Mouse (Mus musculus): ENCODE data around the gene Iqgap1. TPM values are rescaled to one million over a fixed set of nuclear protein-coding genes. Genes with fewer than 3 reads are reported as not detected.

Iqgap1 gene
- polyA plus RNA-seq, 1 experiment from 2014 or later: 21.7 TPM

DNA sequence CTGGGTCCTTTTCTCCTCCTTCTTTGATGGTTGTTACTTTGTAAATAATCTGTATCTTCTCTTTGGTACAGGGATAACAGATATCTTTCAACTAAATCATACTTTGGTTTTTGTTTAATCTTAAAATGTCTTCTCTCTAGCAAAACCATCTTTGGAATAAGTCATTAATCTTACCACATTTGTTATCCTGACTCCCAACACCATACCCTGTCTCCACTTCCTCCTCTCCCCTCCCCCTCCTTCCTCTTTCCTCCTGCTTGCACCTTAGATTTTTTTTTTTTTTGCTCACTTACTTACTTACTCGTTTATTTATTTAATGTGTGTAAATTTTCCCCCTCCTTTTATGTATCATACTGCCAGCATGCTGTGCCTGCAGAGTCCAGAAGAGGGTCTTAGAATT is 129.4 kb downstream of the Iqgap1 start:
- no peak overlapping the region for H3K4me3 ChIP-seq (replicated peaks)
- H3K9me3 ChIP-seq: no peaks in the 10 kb centered on the region
- ATAC-seq: no peak
- WGBS: 71% methylated on average over 1 of the region's 1 CpGs
- H3K4me2 ChIP-seq (replicated peaks): no peak overlapping the region
- no peaks in the 10 kb centered on the region for H3K27me3 ChIP-seq
- H3K27ac ChIP-seq: no peak overlapping the region
- no peaks in the 10 kb centered on the region for H3K4me1 ChIP-seq (replicated peaks)
- H3K36me3 ChIP-seq: no peaks in the 10 kb centered on the region
- H3K9ac ChIP-seq (replicated peaks): no peak overlapping the region

DNA sequence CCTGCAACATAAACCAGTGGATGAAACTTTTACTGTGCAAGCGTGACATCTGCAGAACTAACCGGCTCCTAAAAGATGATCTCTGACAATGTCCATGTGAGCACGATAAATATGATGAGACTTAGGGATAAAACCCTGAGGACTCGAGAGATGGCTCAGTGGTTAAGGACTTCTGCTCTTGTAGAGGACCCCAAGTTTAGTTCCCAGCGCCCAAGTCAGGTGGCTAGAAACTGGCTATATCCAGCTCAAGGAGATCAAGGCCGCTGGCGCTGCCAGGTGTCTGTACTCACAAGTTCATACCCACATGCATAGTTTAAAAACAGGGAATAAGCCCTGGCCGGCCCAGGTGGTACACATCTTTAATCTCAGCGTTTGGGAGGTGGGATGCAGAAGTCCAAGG is 133.3 kb downstream of the Iqgap1 start:
- Histone ChIP-seq H3K27ac (no peak overlapping the region), H3K9ac (replicated peaks) (no peak overlapping the region), H3K27me3 (no peaks in the 10 kb centered on the region), H3K4me2 (replicated peaks) (no peak overlapping the region), H3K4me3 (replicated peaks) (no peak overlapping the region), H3K36me3 (no peaks in the 10 kb centered on the region), H3K9me3 (no peaks in the 10 kb centered on the region), H3K4me1 (replicated peaks) (peaks cover 13% of the 10 kb centered on the region)
- no peak for ATAC-seq
- 93% methylated on average over 9 of the region's 9 CpGs for WGBS

DNA sequence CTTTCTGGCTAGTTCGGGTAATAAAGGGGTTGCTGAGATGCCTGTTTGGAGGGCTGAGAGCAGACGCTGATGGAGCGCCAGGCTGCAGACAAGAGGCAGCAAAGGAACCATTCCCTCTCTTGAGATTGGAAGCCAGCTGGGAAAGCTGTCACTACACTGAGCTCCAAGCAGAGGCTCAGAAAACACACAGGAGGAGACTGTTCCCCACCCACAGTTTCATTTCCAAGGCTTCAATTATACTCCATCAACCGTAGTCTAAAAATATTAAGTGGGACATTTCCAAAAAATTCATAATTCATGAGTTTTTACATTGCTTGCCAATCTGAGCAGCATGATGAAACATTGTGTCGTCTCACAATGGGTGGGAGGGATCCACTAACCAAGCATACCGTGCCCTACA is 134.6 kb downstream of the Iqgap1 start:
- Histone ChIP-seq H3K9me3 (no peaks in the 10 kb centered on the region), H3K36me3 (no peaks in the 10 kb centered on the region), H3K4me2 (replicated peaks) (no peak overlapping the region), H3K4me3 (replicated peaks) (no peak overlapping the region), H3K4me1 (replicated peaks) (peaks cover 23% of the 10 kb centered on the region), H3K9ac (replicated peaks) (no peak overlapping the region), H3K27ac (no peak overlapping the region), H3K27me3 (no peaks in the 10 kb centered on the region)
- WGBS: 57% methylated on average over 6 of the region's 6 CpGs
- ATAC-seq: no peak

DNA sequence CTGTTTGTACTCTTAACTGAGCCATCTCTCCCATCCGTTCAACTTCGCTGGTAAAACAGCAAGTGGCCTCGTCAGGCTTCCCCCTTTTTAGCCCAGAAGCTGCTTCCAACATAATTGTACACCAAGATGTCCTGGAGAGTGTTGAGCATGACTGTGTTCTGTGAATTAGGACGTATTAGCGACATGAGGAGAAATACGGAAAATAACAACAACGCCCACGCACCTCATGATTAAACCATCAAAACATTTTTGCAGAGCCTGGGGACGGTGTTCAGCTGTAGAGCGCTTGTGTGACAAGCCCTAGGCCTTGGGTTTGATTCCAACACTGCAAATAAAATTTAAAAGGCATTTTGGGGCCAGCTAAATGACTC is 136.6 kb downstream of the Iqgap1 start:
- H3K9ac ChIP-seq (replicated peaks): peak overlapping the region; percentile 89
- H3K27ac ChIP-seq: peak overlapping the region; percentile 96
- H3K36me3 ChIP-seq: no peaks in the 10 kb centered on the region
- peaks cover 23% of the 10 kb centered on the region for H3K4me1 ChIP-seq (replicated peaks)
- H3K4me3 ChIP-seq (replicated peaks): peak overlapping the region; percentile 85
- H3K9me3 ChIP-seq: no peaks in the 10 kb centered on the region
- peak; percentile 16; the same call in 1 of the 2 replicates for ATAC-seq
- H3K27me3 ChIP-seq: no peaks in the 10 kb centered on the region
- peak overlapping the region; percentile 65 for H3K4me2 ChIP-seq (replicated peaks)
- WGBS: 18% methylated on average over 10 of the region's 10 CpGs

DNA sequence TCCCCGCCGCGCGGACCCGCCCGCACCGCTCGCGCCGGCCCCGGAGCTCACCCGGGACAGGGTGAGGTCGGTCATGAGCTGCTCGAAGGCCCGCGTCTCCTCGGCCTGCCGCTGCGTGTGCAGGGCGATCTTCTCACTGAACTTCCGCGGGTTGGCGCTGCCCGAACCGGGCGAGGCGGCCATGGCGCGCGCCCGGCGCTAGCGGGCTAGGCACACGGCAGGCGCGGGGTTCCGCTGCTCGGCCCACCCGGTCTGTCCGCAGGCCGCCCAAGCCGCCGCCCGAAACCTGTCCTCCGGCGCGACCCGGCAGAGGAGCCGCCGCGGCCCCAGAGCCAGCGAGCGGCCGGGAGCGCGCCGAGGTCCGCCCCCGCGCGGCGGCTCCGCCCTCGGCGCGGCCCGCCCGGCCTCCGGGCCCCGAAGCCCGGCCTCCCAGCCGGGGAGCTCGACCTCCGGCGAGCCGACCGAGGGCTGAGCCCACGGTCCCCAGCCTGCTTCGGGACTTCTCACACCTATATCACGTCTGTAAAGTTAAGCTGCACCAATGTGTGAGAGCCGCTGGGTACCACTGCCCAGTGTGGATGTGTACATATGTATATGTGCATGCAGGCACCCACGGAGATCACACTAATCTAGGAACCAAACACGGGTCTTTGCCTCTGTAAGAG is 137.1 kb downstream of the Iqgap1 start, which contains the start of gene Crtc3:
Gene Crtc3 (minus strand): TSS at position 322 of the 665 bp plus-strand sequence.
- Histone ChIP-seq H3K9me3 (no peaks in the 10 kb centered on the region), H3K4me2 (replicated peaks) (peak within 1 kb of the TSS; percentile 65), H3K9ac (replicated peaks) (peak within 1 kb of the TSS; percentile 89), H3K27me3 (no peaks in the 10 kb centered on the region), H3K4me1 (replicated peaks) (peaks cover 23% of the 10 kb centered on the region), H3K27ac (peak within 1 kb of the TSS; percentile 96), H3K4me3 (replicated peaks) (peak within 1 kb of the TSS; percentile 85), H3K36me3 (no peaks in the 10 kb centered on the region)
- WGBS: under 1% methylated on average over 60 of the region's 83 CpGs
- peak; percentile 91 for ATAC-seq

DNA sequence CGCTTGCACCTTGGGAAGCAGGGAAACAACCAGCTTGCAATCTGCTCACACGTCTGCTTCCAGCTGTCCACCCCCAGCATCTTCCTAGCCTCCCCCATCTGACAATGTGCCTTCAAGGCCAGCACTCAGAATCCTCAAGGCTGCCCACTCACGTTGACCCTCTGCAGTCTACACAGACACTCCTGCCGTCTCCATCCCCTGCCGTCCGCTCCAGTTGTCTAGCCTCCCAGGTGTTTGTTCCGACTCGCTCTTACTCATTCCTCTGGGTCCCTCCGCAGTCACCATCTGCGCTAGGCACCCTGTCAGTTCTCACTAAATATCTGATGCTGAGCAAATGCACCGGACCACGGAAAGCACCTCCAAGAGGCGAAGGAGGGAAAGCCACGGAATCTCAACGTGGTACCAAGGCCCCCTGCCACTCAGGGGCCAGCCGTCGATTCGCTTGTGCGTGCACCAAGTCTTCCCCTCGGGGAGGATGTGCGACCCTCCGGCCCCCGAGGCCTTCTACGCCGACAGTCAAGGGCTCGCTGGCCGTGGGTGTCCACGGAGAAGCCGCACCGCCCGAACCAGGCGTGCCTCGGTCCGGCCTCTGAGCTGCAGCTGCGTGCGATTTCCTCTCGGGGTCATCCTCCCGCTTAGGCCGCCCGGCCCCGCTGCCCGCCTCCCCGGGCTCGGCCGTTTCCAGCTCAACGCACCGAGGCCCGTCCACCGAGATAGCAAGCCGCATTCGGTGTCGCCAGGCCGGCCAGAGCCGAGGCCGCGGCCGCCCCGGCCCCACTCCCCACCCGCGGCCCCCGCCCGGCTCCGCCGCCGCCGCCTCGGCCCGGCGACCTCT is 137.8 kb downstream of the Iqgap1 start:
- peak; percentile 67 for ATAC-seq
- Histone ChIP-seq H3K4me1 (replicated peaks) (peaks cover 23% of the 10 kb centered on the region), H3K27ac (peak overlapping the region; percentile 96), H3K9ac (replicated peaks) (peak overlapping the region; percentile 89), H3K9me3 (no peaks in the 10 kb centered on the region), H3K4me2 (replicated peaks) (peak overlapping the region; percentile 65), H3K4me3 (replicated peaks) (peak overlapping the region; percentile 85), H3K27me3 (no peaks in the 10 kb centered on the region), H3K36me3 (no peaks in the 10 kb centered on the region)
- under 1% methylated on average over 56 of the region's 69 CpGs for WGBS

DNA sequence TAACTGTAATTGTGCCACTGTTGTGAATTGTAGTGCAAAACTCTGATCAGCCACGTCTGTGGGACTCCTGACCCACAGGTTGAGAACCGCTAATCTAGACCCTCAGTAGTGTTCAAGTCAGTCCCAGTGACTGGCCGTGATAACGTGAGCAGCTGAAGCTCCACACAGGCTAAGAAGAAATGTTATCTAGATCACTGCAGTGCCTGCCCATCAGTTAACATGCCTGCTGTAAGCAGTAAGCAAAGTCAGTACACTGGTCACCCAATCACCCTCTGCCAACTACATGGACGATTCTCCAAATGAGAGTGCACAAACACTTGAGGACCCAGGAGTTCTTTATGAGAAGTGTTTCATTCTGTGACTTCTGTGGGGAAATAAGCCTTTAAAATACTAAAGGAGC is 140.1 kb downstream of the Iqgap1 start:
- Histone ChIP-seq H3K9me3 (no peaks in the 10 kb centered on the region), H3K4me2 (replicated peaks) (no peak overlapping the region), H3K27me3 (no peaks in the 10 kb centered on the region), H3K9ac (replicated peaks) (no peak overlapping the region), H3K4me3 (replicated peaks) (no peak overlapping the region), H3K27ac (no peak overlapping the region), H3K4me1 (replicated peaks) (peaks cover 26% of the 10 kb centered on the region), H3K36me3 (no peaks in the 10 kb centered on the region)
- no peak for ATAC-seq
- WGBS: 88% methylated on average over 5 of the region's 5 CpGs

DNA sequence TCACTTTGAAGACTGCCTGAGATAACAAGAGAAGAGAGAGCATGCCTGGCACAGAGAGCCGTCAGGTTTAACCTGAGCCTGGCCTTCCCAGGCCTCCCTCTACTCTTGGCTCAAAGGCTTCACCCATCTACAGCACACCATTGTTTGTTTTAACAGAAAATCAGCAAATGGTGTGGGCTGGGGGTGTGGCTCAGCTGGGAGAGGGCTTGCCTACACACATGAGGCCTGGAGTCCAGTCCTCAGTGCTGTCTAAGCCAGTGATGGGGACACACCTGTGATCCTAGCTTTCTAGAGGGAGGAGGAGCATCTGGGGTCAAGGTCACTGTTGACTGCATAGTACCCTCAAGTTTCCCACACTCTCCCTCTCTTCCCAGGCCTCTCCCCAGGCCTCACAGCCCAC is 143.1 kb downstream of the Iqgap1 start:
- Histone ChIP-seq H3K9me3 (no peaks in the 10 kb centered on the region), H3K4me1 (replicated peaks) (peaks cover 21% of the 10 kb centered on the region), H3K27ac (no peak overlapping the region), H3K4me2 (replicated peaks) (no peak overlapping the region), H3K4me3 (replicated peaks) (no peak overlapping the region), H3K36me3 (no peaks in the 10 kb centered on the region), H3K27me3 (no peaks in the 10 kb centered on the region), H3K9ac (replicated peaks) (no peak overlapping the region)
- 0 out of 2 replicates have a peak, but pooled peaks have one; percentile 45 for ATAC-seq
- WGBS: 74% methylated on average over 1 of the region's 1 CpGs

DNA sequence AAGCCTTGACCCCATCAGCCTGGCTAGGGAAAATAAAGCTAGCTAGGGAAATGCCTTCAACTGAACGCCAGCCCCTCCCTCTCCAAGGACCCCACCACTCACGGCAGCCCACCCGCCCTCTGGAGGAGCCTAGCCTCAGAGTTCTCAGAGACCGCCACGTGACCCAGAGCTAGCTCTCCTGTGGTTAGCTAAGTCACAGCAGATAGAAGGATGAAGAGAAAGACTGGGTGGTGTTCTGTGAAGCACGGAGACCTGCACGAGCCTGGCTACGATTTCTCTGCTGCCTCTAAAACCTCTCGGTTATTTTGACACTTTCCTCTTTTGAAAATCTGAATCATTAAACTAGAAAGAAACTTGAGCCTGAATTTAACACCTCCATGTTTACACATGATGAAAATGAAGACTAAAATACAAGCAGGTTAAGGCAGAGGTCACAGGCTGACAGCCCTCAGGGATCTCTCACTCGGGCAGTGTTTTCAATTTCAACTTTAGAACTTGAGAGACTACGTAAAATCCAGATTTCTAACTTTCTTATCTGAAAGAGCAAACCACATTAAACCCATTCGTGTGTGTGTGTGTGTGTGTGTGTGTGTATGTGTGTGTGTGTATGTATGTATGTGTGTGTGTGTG is 145.4 kb downstream of the Iqgap1 start:
- H3K36me3 ChIP-seq: 0 out of 2 replicates have a peak, but pooled peaks cover 3% of the 10 kb centered on the region
- no peak overlapping the region for H3K4me3 ChIP-seq (replicated peaks)
- H3K27ac ChIP-seq: no peak overlapping the region
- no peaks in the 10 kb centered on the region for H3K27me3 ChIP-seq
- no peak overlapping the region for H3K9ac ChIP-seq (replicated peaks)
- H3K9me3 ChIP-seq: no peaks in the 10 kb centered on the region
- H3K4me2 ChIP-seq (replicated peaks): no peak overlapping the region
- peaks cover 9% of the 10 kb centered on the region for H3K4me1 ChIP-seq (replicated peaks)
- 20% methylated on average over 12 of the region's 12 CpGs for WGBS
- ATAC-seq: no peak

DNA sequence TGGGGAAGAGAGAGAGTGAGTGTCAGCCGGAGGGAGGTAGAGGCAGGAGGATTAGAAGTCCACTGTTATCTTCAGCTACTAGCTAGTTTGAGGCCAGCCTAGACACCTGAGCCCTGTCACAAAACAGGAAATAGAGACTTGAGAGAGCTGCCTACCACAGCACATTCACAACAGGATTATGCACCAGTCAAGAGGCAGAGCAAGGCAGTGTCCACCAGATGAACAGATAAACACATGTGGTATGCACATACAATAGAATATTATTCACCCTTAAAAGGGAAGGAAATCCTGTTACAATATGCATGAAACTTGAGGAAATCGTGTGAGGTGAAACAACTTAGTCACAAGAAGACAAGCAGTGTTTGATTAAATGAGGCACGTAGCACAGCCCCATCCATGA is 153.5 kb downstream of the Iqgap1 start:
- Histone ChIP-seq H3K4me3 (replicated peaks) (no peak overlapping the region), H3K36me3 (0 out of 2 replicates have a peak, but pooled peaks cover 3% of the 10 kb centered on the region), H3K27ac (no peak overlapping the region), H3K27me3 (no peaks in the 10 kb centered on the region), H3K4me2 (replicated peaks) (no peak overlapping the region), H3K9ac (replicated peaks) (no peak overlapping the region), H3K4me1 (replicated peaks) (no peaks in the 10 kb centered on the region), H3K9me3 (no peaks in the 10 kb centered on the region)
- no peak for ATAC-seq
- WGBS: 61% methylated on average over 3 of the region's 3 CpGs

DNA sequence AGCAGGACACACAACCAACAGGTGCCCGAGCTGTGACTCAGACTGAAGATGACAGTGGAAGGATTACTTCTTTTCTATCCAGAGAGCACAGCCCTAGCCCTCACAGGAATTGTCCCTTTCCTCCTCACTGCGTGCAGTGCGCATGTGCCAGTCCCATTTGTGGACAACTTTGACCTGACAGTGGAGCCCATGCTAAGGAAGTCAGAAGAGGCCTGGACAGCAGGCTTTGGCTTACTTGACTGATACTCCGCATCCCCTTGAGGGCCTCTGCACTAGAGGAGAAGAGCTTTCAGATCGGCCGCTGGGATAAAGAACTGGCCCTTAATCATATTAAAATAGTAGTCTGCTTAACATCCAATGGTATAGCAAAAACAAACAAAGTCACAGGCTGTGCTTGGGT is 154.9 kb downstream of the Iqgap1 start:
- Histone ChIP-seq H3K9ac (replicated peaks) (no peak overlapping the region), H3K9me3 (no peaks in the 10 kb centered on the region), H3K27ac (no peak overlapping the region), H3K4me2 (replicated peaks) (no peak overlapping the region), H3K36me3 (no peaks in the 10 kb centered on the region), H3K4me3 (replicated peaks) (no peak overlapping the region), H3K4me1 (replicated peaks) (no peaks in the 10 kb centered on the region), H3K27me3 (no peaks in the 10 kb centered on the region)
- 85% methylated on average over 6 of the region's 6 CpGs for WGBS
- ATAC-seq: no peak

DNA sequence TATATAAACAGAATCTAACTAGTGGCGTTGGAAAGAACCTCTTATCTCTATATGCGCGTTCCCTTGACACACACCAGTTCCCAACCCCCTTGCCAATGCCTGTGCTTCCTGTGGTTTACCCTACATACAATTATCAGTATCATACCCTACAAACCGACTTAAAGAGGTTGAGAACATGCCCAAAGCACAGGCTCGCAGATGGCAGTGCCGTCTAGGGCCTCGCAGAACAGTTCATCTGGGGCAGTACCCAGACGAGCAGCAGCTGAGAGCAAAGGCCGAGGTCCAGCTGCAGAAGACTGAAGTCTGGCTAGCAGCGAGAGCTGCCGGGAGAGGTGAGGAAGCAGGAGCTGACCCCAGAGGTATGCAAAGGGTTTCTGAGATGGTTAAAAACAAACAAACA is 158.6 kb downstream of the Iqgap1 start:
- Histone ChIP-seq H3K4me2 (replicated peaks) (no peak overlapping the region), H3K27ac (no peak overlapping the region), H3K9ac (replicated peaks) (no peak overlapping the region), H3K9me3 (no peaks in the 10 kb centered on the region), H3K4me3 (replicated peaks) (no peak overlapping the region), H3K36me3 (no peaks in the 10 kb centered on the region), H3K27me3 (no peaks in the 10 kb centered on the region), H3K4me1 (replicated peaks) (no peaks in the 10 kb centered on the region)
- WGBS: 76% methylated on average over 11 of the region's 11 CpGs
- no peak for ATAC-seq

Measured in midbrain, embryonic 13.5 days (tissue).